Mouse (Mus musculus) small intestine, adult 2 months (tissue): ENCODE results near the gene Gabrb1. TPM values are rescaled to one million over a fixed set of nuclear protein-coding genes. Genes with fewer than 3 reads are reported as not detected.

Experiments
- H3K27ac ChIP-seq: fragments of 200-500 bp; 2 replicates; pipeline ENCODE4 v1.5.1; 2012; ENCODE audit warnings: low read depth, low read length, control low read depth, inconsistent platforms; ENCODE audit not compliant: insufficient read depth
- H3K27me3 ChIP-seq: fragments of 200-500 bp; 2 replicates; pipeline ENCODE4 v1.6.1; 2012; ENCODE audit warnings: mild to moderate bottlenecking, moderate library complexity, low read length, inconsistent platforms; ENCODE audit not compliant: control insufficient read depth, insufficient read depth
- H3K36me3 ChIP-seq: fragments of 200-500 bp; 2 replicates; pipeline ENCODE4 v1.6.1; 2012; ENCODE audit warnings: mild to moderate bottlenecking, low read length, control low read depth, inconsistent platforms; ENCODE audit not compliant: control insufficient read depth, insufficient read depth
- H3K4me1 ChIP-seq: fragments of 200-500 bp; 2 replicates; pipeline ENCODE4 v1.6.1; 2012; ENCODE audit warnings: low read length, inconsistent platforms, mixed read lengths; ENCODE audit not compliant: control insufficient read depth, insufficient read depth, insufficient read length
- H3K4me3 ChIP-seq: fragments of 200-500 bp; 2 replicates; pipeline ENCODE4 v1.5.1; 2012; ENCODE audit warnings: low read depth, mild to moderate bottlenecking, control low read depth, inconsistent platforms, low read length, moderate library complexity
- CTCF ChIP-seq: fragments of 200-500 bp; IDR thresholded peaks from 2 replicates; pipeline ENCODE4 v1.5.1; 2012; ENCODE audit warnings: low read depth, mild to moderate bottlenecking, control low read depth, inconsistent platforms, low read length, moderate library complexity, mixed read lengths; ENCODE audit not compliant: insufficient replicate concordance, insufficient read length; ENCODE audit errors: extremely low read depth
- POLR2A ChIP-seq: fragments of 200-500 bp; IDR thresholded peaks from 2 replicates; pipeline ENCODE4 v1.6.1; 2012; ENCODE audit warnings: low read depth, mild to moderate bottlenecking, control low read depth, inconsistent platforms, low read length, moderate library complexity
- WGBS: fragments of 180-500 bp; shearing (Covaris S2); methylation state at CpG from one replicate; pipeline ENCODE4 v1.1.7; 2018; 5-methylcytosine and 5-hydroxymethylcytosine counted together
- polyA plus RNA-seq: library from polyadenylated mRNA; depleted of rRNA; stranded (reverse); fragments of >200 nt; gene quantifications from 2 replicates; pipeline ENCODE4 v1.2.3, GENCODE M21; 2012

Gabrb1 gene
- polyA plus RNA-seq, 1 experiment = not detected

DNA sequence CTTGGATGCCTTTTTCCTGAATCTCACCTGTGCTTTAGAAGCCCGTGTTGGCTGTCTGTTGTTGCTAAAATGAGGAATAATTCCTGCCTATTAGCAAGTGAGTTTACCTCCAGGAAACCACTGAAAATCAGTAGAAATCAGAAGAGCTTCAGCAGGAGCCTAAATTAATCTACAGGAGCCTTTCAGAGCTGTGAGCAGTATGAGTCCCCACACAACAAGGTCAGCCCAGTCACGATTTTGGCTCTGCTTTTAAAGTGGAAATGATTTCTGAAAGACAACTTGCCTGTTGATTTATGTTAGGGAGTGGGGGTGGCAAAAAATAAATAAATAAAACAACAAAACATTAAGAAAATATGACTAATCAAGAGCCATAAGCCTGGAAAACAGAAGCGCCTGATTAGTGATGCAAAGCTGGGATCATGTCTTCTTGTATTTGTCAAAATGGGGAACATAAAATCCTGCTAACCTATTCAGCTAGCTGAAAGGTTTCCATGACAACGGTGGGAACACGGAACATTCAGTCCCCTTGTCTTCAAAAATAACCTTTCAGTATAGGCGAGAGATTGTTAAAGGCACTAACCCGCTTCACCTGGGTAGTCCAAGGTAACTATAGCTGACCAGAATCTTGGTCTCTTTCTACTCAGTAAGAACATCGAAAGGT lies 312.4 kb downstream of the Gabrb1 start:
- no peaks in the 10 kb centered on the region for H3K36me3 ChIP-seq

DNA sequence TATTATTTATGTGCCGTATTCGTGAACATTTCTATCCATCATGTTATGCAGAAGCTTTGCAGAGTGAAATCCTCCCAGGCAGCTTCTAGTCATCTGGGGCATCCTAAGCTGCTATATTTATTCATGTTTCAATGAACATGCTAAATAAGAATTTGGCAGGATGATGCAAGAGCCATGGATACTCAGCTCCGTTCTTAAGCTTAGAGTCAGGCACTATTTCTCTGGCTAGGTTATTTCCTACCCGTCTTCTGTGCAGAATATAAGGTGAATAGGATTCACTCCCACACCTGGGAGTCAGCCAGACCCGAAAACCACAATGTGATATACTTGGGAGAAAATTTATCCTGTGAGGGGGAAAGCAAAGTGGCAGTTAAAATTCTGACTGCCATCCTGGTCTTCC lies 314.9 kb downstream of the Gabrb1 start:
- Histone ChIP-seq H3K4me1 (no peaks in the 10 kb centered on the region), H3K4me3 (no peak overlapping the region), H3K27ac (no peak overlapping the region), H3K36me3 (no peaks in the 10 kb centered on the region), H3K27me3 (no peaks in the 10 kb centered on the region)
- TF ChIP-seq CTCF = no peak
- 72% methylated on average over 5 of the region's 5 CpGs for WGBS

More for the DNA sequence above, 312.4 kb downstream of the Gabrb1 start:
- WGBS = 78% methylated on average over 8 of the region's 8 CpGs
- no peaks in the 10 kb centered on the region for H3K27me3 ChIP-seq
- no peak overlapping the region for H3K4me3 ChIP-seq
- H3K27ac ChIP-seq = no peak overlapping the region
- no peak for TF ChIP-seq POLR2A
- no peak for TF ChIP-seq CTCF
- no peaks in the 10 kb centered on the region for H3K4me1 ChIP-seq

DNA sequence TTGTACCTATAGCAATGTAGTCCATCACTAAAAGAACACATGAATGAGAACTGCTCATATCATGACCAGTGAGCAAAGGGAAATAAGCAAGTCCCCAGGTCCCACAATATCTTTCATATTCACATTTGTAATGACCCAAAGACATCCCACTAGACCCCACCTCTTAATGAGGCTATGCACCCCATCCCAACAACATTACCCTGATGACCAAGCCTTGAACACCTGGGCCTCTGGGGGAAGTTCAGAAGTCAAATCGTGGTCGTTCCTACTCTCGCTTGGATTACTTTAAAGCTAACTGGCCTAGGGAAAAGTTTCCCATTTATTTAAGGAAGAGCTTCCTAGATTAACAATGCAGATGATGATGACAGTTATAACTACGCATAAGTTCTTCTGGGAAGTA lies 318.2 kb downstream of the Gabrb1 start:
- Histone ChIP-seq H3K27me3 (no peaks in the 10 kb centered on the region), H3K4me1 (no peaks in the 10 kb centered on the region), H3K36me3 (no peaks in the 10 kb centered on the region), H3K27ac (no peak overlapping the region), H3K4me3 (no peak overlapping the region)
- no peak for TF ChIP-seq POLR2A
- no peak for TF ChIP-seq CTCF
- WGBS = 80% methylated on average over 4 of the region's 4 CpGs

DNA sequence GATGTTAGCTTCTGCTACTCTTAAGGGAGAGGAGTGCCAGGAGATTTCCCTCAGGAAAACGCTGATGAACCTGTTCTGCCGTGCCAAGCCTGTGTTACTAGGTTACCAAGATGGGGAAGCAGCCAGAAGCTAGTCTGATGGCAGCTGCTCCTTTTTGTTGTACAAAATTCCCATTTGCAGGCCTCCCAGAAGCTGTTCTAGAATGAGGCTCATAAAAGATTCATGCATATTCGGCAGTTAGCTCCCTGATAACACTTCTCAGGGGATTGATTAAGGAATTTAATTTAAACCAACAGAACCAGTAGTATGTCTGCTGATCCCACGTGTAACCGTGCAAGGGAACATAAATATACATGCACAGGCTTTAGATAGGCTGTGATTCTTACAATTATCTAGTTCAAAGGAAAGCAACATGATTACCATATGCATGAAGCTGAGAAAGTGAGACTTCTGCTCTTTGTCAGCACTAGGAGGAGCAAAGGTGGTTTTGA lies 318.7 kb downstream of the Gabrb1 start:
- no peak overlapping the region for H3K27ac ChIP-seq
- TF ChIP-seq CTCF (no peak), POLR2A (no peak)
- H3K4me3 ChIP-seq = no peak overlapping the region
- no peaks in the 10 kb centered on the region for H3K4me1 ChIP-seq
- 57% methylated on average over 5 of the region's 5 CpGs for WGBS
- no peaks in the 10 kb centered on the region for H3K27me3 ChIP-seq
- no peaks in the 10 kb centered on the region for H3K36me3 ChIP-seq

DNA sequence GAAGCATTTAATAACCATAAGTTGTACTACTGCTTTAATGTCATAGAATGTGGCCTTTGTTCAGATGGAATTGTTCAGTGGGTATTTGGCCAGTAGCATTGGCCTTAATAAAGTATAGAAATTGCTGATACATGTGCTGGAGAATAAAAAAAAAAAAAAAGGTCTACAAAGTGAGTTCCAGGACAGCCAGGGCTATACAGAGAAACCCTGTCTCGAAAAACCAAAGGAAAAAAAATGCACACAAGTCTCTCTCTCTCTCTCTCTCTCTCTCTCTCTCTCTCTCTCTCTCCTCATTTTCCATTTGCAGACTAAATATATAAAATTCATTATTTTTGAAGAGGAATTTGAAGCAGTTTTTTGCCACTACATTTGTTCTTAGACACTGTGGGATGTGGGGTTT lies 328.6 kb downstream of the Gabrb1 start:
- Histone ChIP-seq H3K27me3 (no peaks in the 10 kb centered on the region), H3K4me1 (no peaks in the 10 kb centered on the region), H3K4me3 (no peak overlapping the region), H3K36me3 (no peaks in the 10 kb centered on the region), H3K27ac (no peak overlapping the region)
- TF ChIP-seq POLR2A (no peak), CTCF (no peak)
- 48% methylated on average over 1 of the region's 1 CpGs for WGBS

DNA sequence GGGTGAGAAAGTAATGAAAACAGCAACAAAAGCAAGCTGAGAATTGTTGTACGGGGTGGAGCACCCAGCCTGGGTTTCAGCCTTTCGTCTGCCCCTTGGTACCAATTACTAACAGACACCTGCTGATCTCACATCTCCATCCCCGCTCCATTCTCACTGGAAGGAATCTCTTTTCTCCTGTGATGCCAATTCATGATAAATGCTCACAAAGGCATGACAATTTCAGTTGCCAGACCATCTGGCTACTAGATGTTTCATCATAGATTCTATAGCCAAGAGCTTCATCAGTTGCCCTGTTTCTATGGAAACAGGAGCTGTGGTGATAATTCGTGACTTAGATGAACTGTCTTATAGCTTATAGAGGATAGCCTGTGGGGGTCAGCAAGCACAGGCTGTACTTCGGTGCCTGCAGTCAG lies 329.1 kb downstream of the Gabrb1 start:
- H3K27me3 ChIP-seq = no peaks in the 10 kb centered on the region
- 68% methylated on average over 5 of the region's 5 CpGs for WGBS
- no peak for TF ChIP-seq CTCF
- TF ChIP-seq POLR2A = no peak

DNA sequence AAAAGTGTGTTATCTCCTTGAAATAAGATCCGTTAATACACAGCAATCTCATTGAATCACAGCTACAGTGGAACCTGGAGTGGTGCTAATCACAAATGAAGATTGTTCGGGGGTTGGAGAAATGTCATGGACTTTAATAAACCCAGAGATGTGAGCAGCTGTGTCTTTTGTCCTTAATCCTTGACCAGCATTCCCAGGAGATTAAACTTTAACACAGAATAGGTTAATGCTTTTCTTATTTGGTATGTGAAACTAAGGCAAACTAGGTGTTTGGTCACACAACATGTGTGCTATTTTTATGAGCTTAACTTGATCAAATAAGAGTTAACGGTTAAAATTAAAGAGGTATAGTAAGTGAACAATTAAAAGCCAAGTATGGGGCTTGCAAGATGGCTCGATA lies 341.6 kb downstream of the Gabrb1 start:
- TF ChIP-seq POLR2A (no peak), CTCF (no peak)
- WGBS = 71% methylated on average over 4 of the region's 4 CpGs
- Histone ChIP-seq H3K4me1 (no peaks in the 10 kb centered on the region), H3K4me3 (no peak overlapping the region), H3K36me3 (no peaks in the 10 kb centered on the region), H3K27ac (no peak overlapping the region), H3K27me3 (no peaks in the 10 kb centered on the region)

More for the DNA sequence above, 329.1 kb downstream of the Gabrb1 start:
- Histone ChIP-seq H3K36me3 (no peaks in the 10 kb centered on the region), H3K27ac (no peak overlapping the region), H3K4me1 (no peaks in the 10 kb centered on the region), H3K4me3 (no peak overlapping the region)
